Comparison of ENCODE assay signal across 15 mouse cellular contexts in genomic region chr5:32446810-32447209, GRCm38 (mm10). TPM values are rescaled to one million over a fixed set of nuclear protein-coding genes. Genes with fewer than 3 reads are reported as not detected.
A peak's percentile ranks its signal among the peaks of the same experiment; 100 is the strongest.
DNase-seq lines count a peak whose midpoint lies in the region; ATAC-seq lines count a peak whose summit lies in the region.
"Had no signal": no experiment of that assay in that cellular context is flagged by ENCODE, and none has a peak within 500 bp of the region (broad histone marks: within the 10 kb centered on the region; RNA-seq: fewer than 3 reads in every experiment).

No protein-coding gene starts in this region.

- no peak overlapping the region for H3K4me3 ChIP-seq in heart, embryonic 10.5 days
- no peak overlapping the region for H3K4me3 ChIP-seq in heart, embryonic 12.5 days
- H3K4me3 ChIP-seq in heart, embryonic 16.5 days (ENCODE audit: low read length), result no peak overlapping the region
- no peak overlapping the region for H3K4me3 ChIP-seq in intestine, embryonic 16.5 days (ENCODE audit: low read length)
- H3K4me3 ChIP-seq: embryonic facial prominence, embryonic 12.5 days; embryonic facial prominence, embryonic 15.5 days had no signal

- H3K9me3 ChIP-seq in heart, embryonic 10.5 days, result no peaks in the 10 kb centered on the region
- no peaks in the 10 kb centered on the region for H3K9me3 ChIP-seq in heart, embryonic 12.5 days (replicated peaks)
- no peaks in the 10 kb centered on the region for H3K9me3 ChIP-seq in heart, embryonic 16.5 days (replicated peaks; ENCODE audit: control insufficient read depth, low read length)
- H3K9me3 ChIP-seq in intestine, embryonic 16.5 days (ENCODE audit: control insufficient read depth, low read length), result no peaks in the 10 kb centered on the region
- H3K9me3 ChIP-seq: embryonic facial prominence, embryonic 12.5 days; embryonic facial prominence, embryonic 15.5 days had no signal

- no peak for DNase-seq in heart, embryonic 10.5 days (ENCODE audit: low spot score)
- no peak for DNase-seq in heart, postnatal 25 days (ENCODE audit: low spot score)
- DNase-seq in kidney, adult 8-10 months, result no peak
- DNase-seq: forebrain, postnatal 0 days had no signal

- no peaks in the 10 kb centered on the region for H3K36me3 ChIP-seq in heart, embryonic 10.5 days
- no peaks in the 10 kb centered on the region for H3K36me3 ChIP-seq in heart, embryonic 12.5 days
- no peaks in the 10 kb centered on the region for H3K36me3 ChIP-seq in heart, embryonic 16.5 days (ENCODE audit: control insufficient read depth, insufficient read depth)
- no peaks in the 10 kb centered on the region for H3K36me3 ChIP-seq in intestine, embryonic 16.5 days (ENCODE audit: control insufficient read depth, insufficient read depth, low read length)
- H3K36me3 ChIP-seq: embryonic facial prominence, embryonic 12.5 days; embryonic facial prominence, embryonic 15.5 days had no signal

- H3K4me2 ChIP-seq in heart, embryonic 12.5 days, result no peak overlapping the region
- no peak overlapping the region for H3K4me2 ChIP-seq in heart, embryonic 16.5 days (ENCODE audit: low read depth, low read length)
- H3K4me2 ChIP-seq in intestine, embryonic 16.5 days (ENCODE audit: low read depth, low read length), result no peak overlapping the region
- H3K4me2 ChIP-seq: embryonic facial prominence, embryonic 12.5 days; embryonic facial prominence, embryonic 15.5 days; heart, embryonic 11.5 days; hindbrain, embryonic 14.5 days had no signal

- intact Hi-C loops in heart, postnatal 25 days (cut with DNase I), result no loop called here

- H3K27me3 ChIP-seq in heart, embryonic 10.5 days (ENCODE audit: insufficient read depth, poor library complexity, severe bottlenecking), result no peaks in the 10 kb centered on the region
- no peaks in the 10 kb centered on the region for H3K27me3 ChIP-seq in heart, embryonic 12.5 days (replicated peaks)
- no peaks in the 10 kb centered on the region for H3K27me3 ChIP-seq in heart, embryonic 16.5 days (ENCODE audit: control insufficient read depth, insufficient read depth, low read length)
- H3K27me3 ChIP-seq in intestine, embryonic 16.5 days (replicated peaks; ENCODE audit: control insufficient read depth, insufficient read depth, low read length), result no peaks in the 10 kb centered on the region
- H3K27me3 ChIP-seq: embryonic facial prominence, embryonic 12.5 days; embryonic facial prominence, embryonic 15.5 days had no signal

- no peak overlapping the region for H3K9ac ChIP-seq in heart, embryonic 12.5 days
- no peak overlapping the region for H3K9ac ChIP-seq in heart, embryonic 16.5 days (ENCODE audit: low read length)
- no peak overlapping the region for H3K9ac ChIP-seq in intestine, embryonic 16.5 days (ENCODE audit: low read depth, low read length)
- H3K9ac ChIP-seq: embryonic facial prominence, embryonic 12.5 days; embryonic facial prominence, embryonic 15.5 days; forebrain, postnatal 0 days; hindbrain, embryonic 14.5 days had no signal

- no peak for ATAC-seq in heart, embryonic 12.5 days (ENCODE audit: insufficient number of reproducible peaks, low FRiP score)
- ATAC-seq in heart, embryonic 16.5 days (replicated peaks; ENCODE audit: extremely low read depth, insufficient read depth, low FRiP score), result no peak
- ATAC-seq in intestine, embryonic 16.5 days, result peak; percentile 73
- ATAC-seq: CD4-positive, CD25-positive, alpha-beta regulatory T cell, adult 4 months; forebrain, embryonic 14.5 days; forebrain, postnatal 0 days; hindbrain, postnatal 0 days; inflammation-experienced regulatory T-cells, adult 6 months had no signal

- peak overlapping the region; percentile 59 for H3K27ac ChIP-seq in heart, embryonic 10.5 days
- H3K27ac ChIP-seq in heart, embryonic 12.5 days (ENCODE audit: poor library complexity, severe bottlenecking), result no peak overlapping the region
- H3K27ac ChIP-seq in heart, embryonic 16.5 days (ENCODE audit: low read length), result 0 out of 2 replicates have a peak overlapping the region, but pooled peaks have one; percentile 40
- H3K27ac ChIP-seq in intestine, embryonic 16.5 days (ENCODE audit: low read length), result no peak overlapping the region; the same call in 1 of the 2 replicates
- H3K27ac ChIP-seq: embryonic facial prominence, embryonic 12.5 days; embryonic facial prominence, embryonic 15.5 days; hindbrain, embryonic 14.5 days; hindbrain, postnatal 0 days had no signal

- H3K4me1 ChIP-seq in heart, embryonic 10.5 days, result peaks cover 6% of the 10 kb centered on the region
- H3K4me1 ChIP-seq in heart, embryonic 12.5 days (replicated peaks), result 0 out of 2 replicates have a peak, but pooled peaks cover 5% of the 10 kb centered on the region
- H3K4me1 ChIP-seq in heart, embryonic 16.5 days (ENCODE audit: control insufficient read depth, insufficient read depth, low read length), result peaks cover 7% of the 10 kb centered on the region
- peaks cover 8% of the 10 kb centered on the region; the same call in 1 of the 2 replicates for H3K4me1 ChIP-seq in intestine, embryonic 16.5 days (ENCODE audit: control insufficient read depth, insufficient read depth, low read length)
- H3K4me1 ChIP-seq: embryonic facial prominence, embryonic 12.5 days; embryonic facial prominence, embryonic 15.5 days had no signal

RNA-seq across cellular contexts. Expression of gene Ppp1cb, which starts 11.8 kb away (rescaled TPM):
- polyA plus RNA-seq in heart, embryonic 10.5 days (2016; fragmentation: Nextera tagmentation; extraction: Ambion mirVana), result 233 and 261 TPM in 2 replicates
- 283 and 290 TPM in 2 replicates for polyA plus RNA-seq in heart, embryonic 12.5 days (2016; fragmentation: Nextera tagmentation; extraction: Ambion mirVana)
- 225 and 251 TPM in 2 replicates for polyA plus RNA-seq in heart, embryonic 16.5 days (2015; fragmentation: Nextera tagmentation; extraction: Ambion mirVana)
- 100 to 1,000 TPM; 437 to 474 TPM for total RNA-seq in heart, postnatal 25 days (2021)
- polyA plus RNA-seq in intestine, embryonic 16.5 days (2015; fragmentation: Nextera tagmentation; extraction: Ambion mirVana), result 161 and 168 TPM in 2 replicates

Comparison
In these comparisons a context has a peak if more than half of its experiments do, and no peak if none do; other contexts are left out.
1. H3K27ac ChIP-seq: peak in heart, embryonic 10.5 days (single experiment) and heart, embryonic 16.5 days (single experiment); none in heart, embryonic 12.5 days (single experiment) and intestine, embryonic 16.5 days (single experiment).